Mouse (Mus musculus) kidney, postnatal 0 days (tissue): ENCODE measurements around the gene Gm29110. TPM values are rescaled to one million over a fixed set of nuclear protein-coding genes. Genes with fewer than 3 reads are reported as not detected.
"Not testable (repeated sequence)": the region's sequence is repeated elsewhere in the genome, so short reads cannot be mapped to it uniquely, and the experiment has no call there.

Source experiments
- ATAC-seq: fragments of 200-750 bp; cut with Nextera tagmentation; replicated peaks from 2 replicates; pipeline ENCODE4 v1.8.0; 2017; ENCODE audit warnings: low read depth, moderate number of reproducible peaks, moderate TSS enrichment, moderate library complexity; ENCODE audit not compliant: low FRiP score
- DNase-seq: peaks from one replicate; pipeline ENCODE4 v3.0.0-alpha.2; 2016; ENCODE audit warnings: low spot score
- H3K27ac ChIP-seq: fragments of 300-500 bp; sonication (generic); 2 replicates; pipeline ENCODE4 v1.5.1; 2014; ENCODE audit warnings: mild to moderate bottlenecking
- H3K27me3 ChIP-seq: fragments of 300-500 bp; sonication (generic); 2 replicates; pipeline ENCODE4 v1.6.1; 2014; ENCODE audit warnings: low read length, mixed read lengths; ENCODE audit not compliant: insufficient read depth
- H3K36me3 ChIP-seq: fragments of 300-500 bp; sonication (generic); 2 replicates; pipeline ENCODE4 v1.6.1; 2014; ENCODE audit warnings: low read length, mixed read lengths; ENCODE audit not compliant: insufficient read depth
- H3K4me1 ChIP-seq: fragments of 300-500 bp; sonication (generic); replicated peaks from 2 replicates; pipeline ENCODE4 v1.6.1; 2014; ENCODE audit warnings: antibody characterized with exemption, low read length, mixed read lengths; ENCODE audit not compliant: insufficient read depth
- H3K4me2 ChIP-seq: fragments of 300-500 bp; sonication (generic); 2 replicates; pipeline ENCODE4 v1.6.1; 2014; ENCODE audit warnings: mild to moderate bottlenecking, low read length, moderate library complexity, mixed read lengths
- H3K4me3 ChIP-seq: fragments of 300-500 bp; sonication (generic); replicated peaks from 2 replicates; pipeline ENCODE4 v1.5.1; 2014; ENCODE audit warnings: low read depth, low read length
- H3K9ac ChIP-seq: fragments of 300-500 bp; sonication (generic); 2 replicates; pipeline ENCODE4 v1.6.1; 2014; ENCODE audit warnings: low read depth, low read length
- H3K9me3 ChIP-seq: fragments of 300-500 bp; sonication (generic); replicated peaks from 2 replicates; pipeline ENCODE4 v1.6.1; 2016; ENCODE audit warnings: low read length, inconsistent platforms, mixed read lengths
- WGBS: fragments of 180-500 bp; shearing (Covaris S2); extraction: QIAGEN DNeasy Blood & Tissue Kit; methylation state at CpG from one replicate; pipeline ENCODE4 v1.1.7; 2014; 5-methylcytosine and 5-hydroxymethylcytosine counted together
- polyA plus RNA-seq: library from polyadenylated mRNA; unstranded; fragments of >200 nt; fragmentation: Nextera tagmentation; extraction: Ambion mirVana; gene quantifications from 2 replicates; pipeline ENCODE4 v1.2.1, GENCODE M21; 2015

Gene Gm29110
- not detected in 2 replicates for polyA plus RNA-seq

DNA sequence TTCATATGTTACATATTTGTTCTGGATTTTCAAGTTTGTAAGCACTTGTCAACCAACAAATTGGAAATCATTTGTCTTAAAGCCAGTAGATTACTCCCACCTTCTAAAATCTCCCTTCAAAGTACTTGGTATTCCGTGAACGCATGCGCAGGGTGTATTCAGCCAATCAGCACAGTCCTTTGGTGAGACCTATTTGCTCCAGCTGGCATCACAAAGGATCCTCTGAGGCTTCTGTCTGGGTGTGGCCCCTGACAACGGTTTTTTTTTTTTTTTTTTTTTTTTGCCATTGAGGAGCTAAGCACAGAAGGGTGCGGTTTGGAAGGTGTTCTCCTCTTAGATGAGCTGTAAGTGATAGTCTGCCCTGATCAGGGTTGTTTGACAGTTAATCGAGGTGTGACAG is at the start of gene Gm29110:
Gm29110 (plus strand) TSS at position 301 of the 400 bp plus-strand sequence.
- not testable (repeated sequence) for H3K27me3 ChIP-seq, ATAC-seq, DNase-seq, H3K4me1 ChIP-seq, H3K27ac ChIP-seq, H3K4me3 ChIP-seq, H3K4me2 ChIP-seq, H3K9me3 ChIP-seq, H3K9ac ChIP-seq, H3K36me3 ChIP-seq
- WGBS = no CpG with 5 or more reads among the region's 6 CpGs

Other genes with a start within 250 kb of the Gm29110 start
- not detected in 2 replicates for gene Gm21913, start 153.4 kb downstream of the Gm29110 start, polyA plus RNA-seq